Mouse (Mus musculus) stomach, embryonic 15.5 days (tissue): ENCODE data around the gene Igfbpl1. TPM values are rescaled to one million over a fixed set of nuclear protein-coding genes. Genes with fewer than 3 reads are reported as not detected.
A peak's percentile ranks its signal among the peaks of the same experiment; 100 is the strongest.

ENCODE experiments used
- ATAC-seq: fragments of 200-750 bp; cut with Nextera tagmentation; 2 replicates; pipeline ENCODE4 v1.8.0; 2017; ENCODE audit warnings: low read depth, moderate number of reproducible peaks, moderate TSS enrichment; ENCODE audit not compliant: insufficient read depth, low FRiP score
- H3K27ac ChIP-seq: fragments of 300-500 bp; sonication (generic); 2 replicates; pipeline ENCODE4 v1.5.1; 2015; ENCODE audit warnings: mild to moderate bottlenecking, inconsistent platforms
- H3K27me3 ChIP-seq: fragments of 300-500 bp; sonication (generic); replicated peaks from 2 replicates; pipeline ENCODE4 v1.6.1; 2015; ENCODE audit warnings: inconsistent platforms
- H3K36me3 ChIP-seq: fragments of 300-500 bp; sonication (generic); 2 replicates; pipeline ENCODE4 v1.6.1; 2015; ENCODE audit warnings: inconsistent platforms
- H3K4me1 ChIP-seq: fragments of 300-500 bp; sonication (generic); 2 replicates; pipeline ENCODE4 v1.6.1; 2015; ENCODE audit warnings: inconsistent platforms
- H3K4me2 ChIP-seq: fragments of 300-500 bp; sonication (generic); 2 replicates; pipeline ENCODE4 v1.6.1; 2015; ENCODE audit warnings: mild to moderate bottlenecking, inconsistent platforms
- H3K4me3 ChIP-seq: fragments of 300-500 bp; sonication (generic); replicated peaks from 2 replicates; pipeline ENCODE4 v1.5.1; 2015; ENCODE audit warnings: inconsistent platforms
- H3K9ac ChIP-seq: fragments of 300-500 bp; sonication (generic); 2 replicates; pipeline ENCODE4 v1.6.1; 2015; ENCODE audit warnings: inconsistent platforms
- H3K9me3 ChIP-seq: fragments of 300-500 bp; sonication (generic); 2 replicates; pipeline ENCODE4 v1.6.1; 2016; ENCODE audit warnings: inconsistent platforms
- WGBS: fragments of 180-500 bp; shearing (Covaris S2); methylation state at CpG from one replicate; pipeline ENCODE4 v1.1.7; 2015; 5-methylcytosine and 5-hydroxymethylcytosine counted together
- polyA plus RNA-seq: library from polyadenylated mRNA; unstranded; fragments of >200 nt; fragmentation: Nextera tagmentation; extraction: Ambion mirVana; gene quantifications from 2 replicates; pipeline ENCODE4 v1.2.1, GENCODE M21; 2015

The Igfbpl1 gene
- 0.48 and 0.87 TPM in 2 replicates for polyA plus RNA-seq

DNA sequence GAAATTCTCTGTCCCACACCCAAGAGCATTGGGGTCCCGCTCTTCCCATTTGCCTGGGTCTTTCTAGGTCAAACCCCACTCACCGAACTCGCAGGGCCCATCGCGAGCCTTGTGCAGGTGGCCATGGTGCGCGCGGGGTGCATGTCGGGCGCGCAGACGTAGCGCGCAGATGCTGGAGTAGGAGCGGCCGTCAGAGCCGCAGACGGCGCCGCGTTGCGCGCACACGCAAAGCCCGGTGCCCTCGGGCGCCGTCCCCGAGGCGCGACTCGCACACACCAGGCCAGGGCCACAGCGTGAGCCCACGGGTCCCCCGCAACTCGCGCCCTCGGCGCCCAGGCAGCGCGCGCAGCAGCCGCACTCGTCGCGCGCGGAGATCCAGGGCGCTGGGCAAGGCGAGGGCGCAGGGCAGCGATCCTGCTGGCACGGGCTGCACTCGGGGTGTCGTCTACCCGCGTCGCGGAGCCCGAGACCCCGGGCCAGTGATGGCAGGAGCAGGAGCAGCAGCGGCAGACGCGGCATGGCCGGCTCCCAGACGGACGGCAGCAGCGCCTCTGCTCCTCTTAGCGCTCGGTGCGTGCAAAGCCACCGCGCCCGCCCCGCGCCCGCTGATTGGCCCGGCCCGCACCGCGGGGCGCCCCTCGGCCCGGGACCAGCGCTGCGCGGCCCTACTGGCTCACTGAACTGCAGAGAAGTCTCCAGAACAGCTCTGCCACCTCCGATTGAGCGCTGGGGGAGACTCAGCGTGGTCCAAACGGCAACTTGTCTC is at the start of gene Igfbpl1:
Gene Igfbpl1 (minus strand): TSS at position 649 of the 766 bp plus-strand sequence.
- H3K4me1 ChIP-seq = peaks cover 8% of the 10 kb centered on the region
- WGBS = 1% methylated on average over 91 of the region's 91 CpGs
- H3K27me3 ChIP-seq = peaks cover 77% of the 10 kb centered on the region
- H3K27ac ChIP-seq = no peak within 1 kb of the TSS
- no peak; the same call in 1 of the 2 replicates for ATAC-seq
- peak within 1 kb of the TSS; percentile 35 for H3K4me3 ChIP-seq
- peak within 1 kb of the TSS; percentile 69 for H3K4me2 ChIP-seq
- H3K36me3 ChIP-seq = no peaks in the 10 kb centered on the region
- no peaks in the 10 kb centered on the region for H3K9me3 ChIP-seq
- H3K9ac ChIP-seq = no peak within 1 kb of the TSS

DNA sequence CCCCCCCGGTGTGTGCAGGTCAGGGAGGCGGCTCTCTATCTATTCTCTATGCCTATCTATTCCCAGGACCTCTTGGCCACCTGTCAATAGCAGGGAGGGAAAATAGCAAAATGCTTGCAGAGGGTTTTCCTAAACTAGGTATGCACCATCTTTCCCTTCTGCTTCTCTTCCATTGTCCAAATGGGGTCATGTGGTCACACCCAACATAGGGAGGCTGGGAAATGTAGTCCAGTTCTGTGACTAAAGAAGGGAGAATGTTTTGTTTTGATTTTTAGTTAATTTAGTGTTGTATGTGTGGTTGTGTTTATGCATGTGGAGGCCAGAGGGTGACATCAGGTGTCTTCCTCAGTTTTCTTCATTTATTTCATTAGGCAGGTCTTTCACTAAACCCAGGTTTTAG is 45.4 kb upstream of the Igfbpl1 start:
- no peaks in the 10 kb centered on the region for H3K9me3 ChIP-seq
- H3K27ac ChIP-seq = no peak overlapping the region
- no peaks in the 10 kb centered on the region for H3K27me3 ChIP-seq
- no peaks in the 10 kb centered on the region for H3K4me1 ChIP-seq
- H3K9ac ChIP-seq = no peak overlapping the region
- H3K4me2 ChIP-seq = no peak overlapping the region
- no peak overlapping the region for H3K4me3 ChIP-seq
- no peak for ATAC-seq
- WGBS = 85% methylated on average over 2 of the region's 2 CpGs
- no peaks in the 10 kb centered on the region for H3K36me3 ChIP-seq

DNA sequence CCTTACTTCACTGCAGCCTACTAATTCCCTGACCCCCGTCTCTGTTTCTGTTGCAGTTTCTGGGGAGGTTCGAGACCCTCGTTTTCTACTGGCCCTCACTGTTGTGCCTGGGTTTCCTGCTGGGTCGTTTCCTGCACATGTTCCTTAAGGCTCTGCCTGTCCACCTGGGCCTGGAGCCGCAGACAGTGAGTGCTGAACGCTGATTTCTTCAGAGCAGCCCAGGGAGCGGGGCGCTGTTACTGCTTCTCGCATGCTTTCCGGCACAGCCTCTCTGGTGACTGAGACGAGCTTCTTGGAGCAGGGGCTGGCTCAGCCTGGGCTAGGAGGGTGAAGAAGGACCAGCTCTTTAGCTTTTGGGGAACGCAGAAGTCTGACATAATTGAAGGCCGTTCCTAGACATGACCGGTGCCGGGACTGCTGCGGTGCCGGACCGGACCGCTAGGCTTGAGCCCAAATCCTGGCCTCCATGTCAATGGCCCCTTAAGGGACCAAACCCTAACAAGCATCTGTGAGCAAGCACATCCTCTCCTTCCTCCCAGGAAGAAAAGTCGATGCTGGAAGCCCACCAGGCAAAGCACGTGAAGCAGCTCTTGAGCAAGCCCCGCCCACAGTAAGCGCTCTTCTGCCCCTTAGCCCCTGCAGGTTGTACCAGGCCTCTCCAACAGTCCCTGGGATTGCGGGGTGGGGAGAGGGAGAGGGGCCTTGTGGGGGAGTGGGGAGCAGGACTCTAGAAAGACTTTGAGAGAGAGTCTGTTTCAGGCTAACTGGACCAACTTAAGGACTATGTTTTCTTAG is 42.5 kb upstream of the Igfbpl1 start:
- Histone ChIP-seq H3K4me1 (no peaks in the 10 kb centered on the region), H3K4me3 (no peak overlapping the region), H3K4me2 (peak overlapping the region; percentile 25), H3K9me3 (no peaks in the 10 kb centered on the region), H3K9ac (no peak overlapping the region), H3K27ac (no peak overlapping the region), H3K36me3 (no peaks in the 10 kb centered on the region), H3K27me3 (no peaks in the 10 kb centered on the region)
- ATAC-seq = no peak
- 28% methylated on average over 24 of the region's 24 CpGs for WGBS

DNA sequence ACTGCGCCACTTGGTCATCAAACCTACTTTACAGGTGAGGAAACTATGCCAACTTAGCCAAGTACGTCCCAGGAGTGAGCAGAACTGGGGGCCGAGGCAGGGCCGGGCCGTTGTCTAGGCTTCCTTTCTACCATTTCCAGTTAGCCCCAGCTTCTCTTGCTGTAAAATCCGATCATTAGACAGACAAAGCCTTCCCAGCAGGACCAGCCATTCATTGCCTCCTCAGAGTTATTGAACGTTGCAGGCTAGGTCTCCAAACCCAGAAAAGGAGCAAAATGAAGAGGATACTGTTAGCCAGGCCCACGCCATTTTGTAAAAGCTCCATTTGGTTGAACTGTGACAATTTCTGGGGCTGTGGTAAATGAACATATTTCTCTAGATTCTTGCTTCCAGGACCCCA is 40.7 kb upstream of the Igfbpl1 start:
- Histone ChIP-seq H3K4me2 (no peak overlapping the region), H3K4me1 (no peaks in the 10 kb centered on the region), H3K9ac (no peak overlapping the region), H3K9me3 (no peaks in the 10 kb centered on the region), H3K27me3 (no peaks in the 10 kb centered on the region), H3K36me3 (no peaks in the 10 kb centered on the region), H3K27ac (no peak overlapping the region), H3K4me3 (no peak overlapping the region)
- 85% methylated on average over 8 of the region's 8 CpGs for WGBS
- ATAC-seq = no peak

DNA sequence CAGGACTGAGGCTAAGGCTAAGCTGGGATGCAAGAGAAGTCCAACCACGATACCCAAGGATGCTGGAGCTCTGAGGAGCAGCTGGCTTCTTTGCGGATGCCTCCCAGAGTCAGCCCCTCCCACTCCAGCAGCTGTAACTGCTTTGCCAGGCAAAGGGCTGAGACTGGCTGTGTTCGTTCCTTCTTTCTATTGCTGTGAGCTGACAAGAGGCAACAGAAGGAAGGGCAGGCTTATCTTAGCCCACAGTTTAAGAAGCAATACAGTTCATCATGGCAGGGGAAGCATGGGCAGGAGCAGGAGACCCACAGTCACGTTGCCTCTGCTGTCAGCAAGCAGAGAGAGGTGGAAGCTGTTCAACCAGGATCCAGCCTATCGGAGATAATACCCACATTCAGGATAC is 34.4 kb upstream of the Igfbpl1 start:
- Histone ChIP-seq H3K27me3 (no peaks in the 10 kb centered on the region), H3K4me3 (no peak overlapping the region), H3K9me3 (no peaks in the 10 kb centered on the region), H3K36me3 (no peaks in the 10 kb centered on the region), H3K4me1 (no peaks in the 10 kb centered on the region), H3K4me2 (no peak overlapping the region), H3K9ac (no peak overlapping the region), H3K27ac (no peak overlapping the region)
- ATAC-seq = no peak
- 51% methylated on average over 5 of the region's 5 CpGs for WGBS

DNA sequence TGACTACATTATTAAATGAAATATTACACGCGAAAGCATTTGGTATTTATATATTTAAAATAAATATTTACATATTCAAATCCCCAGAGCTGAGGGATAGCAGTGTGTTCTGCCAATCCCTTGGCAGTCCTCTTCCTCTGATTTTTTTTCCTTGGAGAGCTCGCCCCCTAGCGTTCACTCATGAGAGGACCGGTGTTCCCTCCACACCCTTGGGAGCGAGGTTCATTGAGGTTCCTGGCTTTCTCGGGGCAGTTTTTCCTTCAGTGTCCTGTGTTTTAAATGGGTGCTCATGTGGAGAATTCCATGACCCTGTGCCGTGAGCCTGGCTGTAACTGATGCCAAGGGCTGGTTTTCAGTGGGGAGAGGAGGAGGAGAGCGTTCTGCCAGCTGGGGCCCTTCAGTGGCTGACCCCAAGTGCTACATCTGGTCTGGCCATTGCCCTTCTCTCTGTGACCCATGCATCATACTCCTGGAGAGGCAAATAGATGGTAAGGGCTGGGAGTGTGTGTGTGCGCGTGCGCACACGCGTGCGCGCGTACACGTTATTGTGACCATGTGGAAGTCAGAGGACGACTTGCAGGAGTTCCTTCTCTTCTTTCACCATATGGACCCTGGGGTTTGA is 29.2 kb upstream of the Igfbpl1 start:
- Histone ChIP-seq H3K9ac (no peak overlapping the region), H3K9me3 (no peaks in the 10 kb centered on the region), H3K4me2 (no peak overlapping the region), H3K36me3 (no peaks in the 10 kb centered on the region), H3K4me3 (no peak overlapping the region), H3K4me1 (0 out of 2 replicates have a peak, but pooled peaks cover 3% of the 10 kb centered on the region), H3K27ac (no peak overlapping the region), H3K27me3 (no peaks in the 10 kb centered on the region)
- ATAC-seq = no peak
- 43% methylated on average over 19 of the region's 19 CpGs for WGBS

DNA sequence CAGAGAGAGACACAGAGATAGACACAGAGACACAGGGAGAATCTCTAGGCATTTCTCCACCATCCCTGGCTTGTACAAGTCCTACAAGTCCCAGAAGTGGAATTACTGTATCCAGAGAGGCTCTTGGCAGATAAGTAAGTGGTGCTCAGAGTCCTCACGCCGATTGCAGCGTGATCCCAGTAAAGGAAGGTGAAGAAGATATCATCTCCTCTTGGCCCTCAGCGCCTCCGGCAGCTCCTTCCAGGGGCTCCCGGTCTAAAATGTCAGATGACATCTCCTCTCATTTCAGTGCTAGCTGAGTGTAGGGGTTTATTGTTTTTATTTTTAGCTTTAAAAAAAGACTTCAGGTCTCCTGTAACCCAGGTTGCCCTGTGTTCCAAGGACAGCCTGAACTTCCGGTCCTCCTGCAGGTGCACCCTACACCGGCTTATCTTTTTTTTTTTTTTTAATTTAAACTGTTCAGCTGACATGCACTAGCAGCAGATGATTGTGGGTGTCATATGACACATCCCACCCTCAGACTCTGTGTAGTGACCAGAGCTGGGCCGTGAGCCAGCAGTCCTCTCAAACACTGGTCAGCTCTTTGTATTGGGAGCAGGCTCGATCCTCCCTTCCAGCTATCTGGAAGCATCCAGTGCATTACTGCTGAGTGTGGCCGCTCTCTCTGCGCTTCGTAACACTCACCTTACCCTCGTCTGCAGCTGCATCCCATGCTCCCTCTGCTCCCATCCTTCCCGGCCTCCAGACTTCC is 26.9 kb upstream of the Igfbpl1 start:
- Histone ChIP-seq H3K9me3 (no peaks in the 10 kb centered on the region), H3K36me3 (no peaks in the 10 kb centered on the region), H3K9ac (no peak overlapping the region), H3K27ac (no peak overlapping the region), H3K4me3 (no peak overlapping the region), H3K27me3 (no peaks in the 10 kb centered on the region; the same call in 1 of the 2 replicates), H3K4me2 (no peak overlapping the region), H3K4me1 (0 out of 2 replicates have a peak, but pooled peaks cover 3% of the 10 kb centered on the region)
- 62% methylated on average over 15 of the region's 15 CpGs for WGBS
- ATAC-seq = no peak

DNA sequence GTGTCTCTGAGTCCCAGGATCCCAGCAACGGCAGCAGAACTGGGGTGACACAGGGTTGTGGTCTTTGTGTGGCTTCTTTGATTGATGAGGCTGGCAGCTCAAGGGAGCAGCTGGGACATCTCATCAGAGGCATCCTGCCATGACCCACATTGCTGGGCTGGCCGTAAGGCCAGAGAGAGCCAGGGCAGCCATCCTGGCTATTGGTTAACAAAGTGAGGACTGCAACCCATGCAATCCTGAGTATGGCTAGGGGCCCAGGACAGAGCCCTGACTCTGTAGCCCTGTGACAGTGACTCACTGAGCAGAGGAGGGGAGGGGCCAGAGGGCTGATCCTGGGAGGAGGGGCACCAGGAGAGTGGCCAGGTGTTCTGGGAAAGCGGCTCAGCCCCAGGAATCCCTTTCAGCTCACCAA is 24.9 kb upstream of the Igfbpl1 start:
- H3K4me3 ChIP-seq = no peak overlapping the region
- H3K9ac ChIP-seq = no peak overlapping the region
- peak; percentile 64; the same call in 1 of the 2 replicates for ATAC-seq
- H3K4me2 ChIP-seq = no peak overlapping the region
- WGBS = 31% methylated on average over 3 of the region's 3 CpGs
- no peaks in the 10 kb centered on the region; the same call in 1 of the 2 replicates for H3K27me3 ChIP-seq
- peaks cover 3% of the 10 kb centered on the region; the same call in 1 of the 2 replicates for H3K4me1 ChIP-seq
- no peak overlapping the region for H3K27ac ChIP-seq
- no peaks in the 10 kb centered on the region for H3K9me3 ChIP-seq
- H3K36me3 ChIP-seq = no peaks in the 10 kb centered on the region

DNA sequence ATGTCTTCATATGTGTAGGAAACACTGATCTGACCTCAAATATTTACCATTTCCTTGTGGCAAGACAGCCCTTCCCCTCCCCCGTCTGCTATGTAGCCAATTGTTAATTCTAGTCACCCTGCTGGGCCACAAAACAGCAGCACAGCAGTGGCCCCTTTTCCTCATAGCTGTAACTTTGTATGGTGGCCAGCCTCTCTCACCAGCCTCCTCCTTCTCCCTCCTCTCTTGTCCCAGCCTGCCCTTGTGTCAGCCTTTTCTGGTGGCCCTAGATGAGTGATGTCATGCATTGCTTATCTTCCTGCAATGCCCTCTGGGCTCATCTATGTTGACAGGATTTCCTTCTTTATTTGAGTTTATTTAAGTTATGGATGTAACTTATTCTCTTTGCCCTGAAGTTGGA is 22.7 kb upstream of the Igfbpl1 start:
- Histone ChIP-seq H3K4me3 (no peak overlapping the region), H3K9ac (no peak overlapping the region), H3K36me3 (no peaks in the 10 kb centered on the region), H3K4me1 (no peaks in the 10 kb centered on the region; the same call in 1 of the 2 replicates), H3K9me3 (no peaks in the 10 kb centered on the region), H3K4me2 (no peak overlapping the region), H3K27ac (no peak overlapping the region), H3K27me3 (no peaks in the 10 kb centered on the region; the same call in 1 of the 2 replicates)
- 56% methylated on average over 1 of the region's 1 CpGs for WGBS
- ATAC-seq = no peak

DNA sequence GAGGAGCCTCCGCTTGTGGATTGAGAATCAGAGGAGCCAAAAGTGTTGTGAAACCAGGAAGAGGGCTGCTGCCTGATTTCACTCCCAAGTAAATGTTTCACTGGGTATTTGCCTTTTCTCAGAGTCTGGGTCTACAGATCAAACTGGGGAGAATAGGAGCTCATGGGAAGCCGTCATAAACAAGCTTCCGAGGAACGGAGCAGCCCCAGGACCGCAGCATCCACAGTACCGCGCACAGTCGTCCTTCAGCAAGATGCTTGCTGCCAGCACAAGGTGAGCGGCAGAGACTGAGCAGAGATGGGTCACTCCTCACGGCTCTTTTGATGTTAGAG is 22.1 kb upstream of the Igfbpl1 start:
- ATAC-seq = no peak
- H3K4me2 ChIP-seq = no peak overlapping the region

DNA sequence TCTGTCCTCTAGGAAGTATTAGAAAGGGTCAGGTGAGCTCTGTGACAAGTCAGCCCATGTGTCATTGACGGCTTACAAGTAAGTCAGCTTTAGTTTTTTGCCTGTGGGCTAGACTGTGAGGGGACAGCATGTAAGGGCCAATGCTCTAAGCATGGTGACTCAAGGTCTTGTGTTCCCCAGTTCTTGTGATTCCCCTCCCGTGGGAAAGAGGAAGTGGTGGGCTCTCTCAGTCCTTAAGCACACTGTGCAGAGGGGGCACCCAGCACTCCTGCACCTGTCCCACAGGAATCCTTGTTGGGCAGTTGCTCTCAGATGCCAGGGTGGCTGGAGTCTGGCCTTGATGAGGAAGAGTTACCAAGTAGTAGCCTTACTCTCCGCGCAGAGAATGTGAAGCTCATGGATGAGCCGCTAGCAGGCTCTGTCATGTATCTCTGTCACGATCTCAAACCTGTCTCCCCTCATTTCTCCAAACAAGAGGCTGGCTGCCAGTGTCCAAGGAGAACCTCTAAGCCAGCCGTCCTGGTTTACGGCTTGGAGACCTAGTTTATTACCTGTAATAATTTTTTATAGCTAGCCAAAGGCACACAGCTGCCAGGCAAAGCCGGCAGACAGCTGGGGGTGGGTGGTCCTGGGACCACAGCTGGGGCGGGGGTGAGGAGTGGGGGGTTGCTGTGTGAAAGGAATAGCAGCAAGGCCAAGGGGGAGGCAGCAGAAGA is 21.5 kb upstream of the Igfbpl1 start, which contains the start of gene Stra6l:
Gene Stra6l (plus strand): TSS at position 556 of the 716 bp plus-strand sequence.
- H3K36me3 ChIP-seq = no peaks in the 10 kb centered on the region
- H3K27me3 ChIP-seq = no peaks in the 10 kb centered on the region; the same call in 1 of the 2 replicates
- H3K4me1 ChIP-seq = no peaks in the 10 kb centered on the region; the same call in 1 of the 2 replicates
- WGBS = 47% methylated on average over 10 of the region's 10 CpGs
- H3K4me2 ChIP-seq = no peak within 1 kb of the TSS
- no peak for ATAC-seq
- no peak within 1 kb of the TSS for H3K27ac ChIP-seq
- no peak within 1 kb of the TSS for H3K9ac ChIP-seq
- no peaks in the 10 kb centered on the region for H3K9me3 ChIP-seq
- no peak within 1 kb of the TSS for H3K4me3 ChIP-seq

More for the DNA sequence above, 22.1 kb upstream of the Igfbpl1 start:
- WGBS = 35% methylated on average over 10 of the region's 10 CpGs
- Histone ChIP-seq H3K4me1 (no peaks in the 10 kb centered on the region; the same call in 1 of the 2 replicates), H3K36me3 (no peaks in the 10 kb centered on the region), H3K4me3 (no peak overlapping the region), H3K9me3 (no peaks in the 10 kb centered on the region), H3K27ac (no peak overlapping the region), H3K27me3 (no peaks in the 10 kb centered on the region; the same call in 1 of the 2 replicates), H3K9ac (no peak overlapping the region)
